Mouse (Mus musculus): ENCODE measurements around the gene Gstm7. TPM values are rescaled to one million over a fixed set of nuclear protein-coding genes. Genes with fewer than 3 reads are reported as not detected.
"Not testable (repeated sequence)": the region's sequence is repeated elsewhere in the genome, so short reads cannot be mapped to it uniquely, and the experiment has no call there.

Gstm7 gene
- polyA plus RNA-seq (2015; fragmentation: Nextera tagmentation; extraction: Ambion mirVana), result 14.6 and 15.9 TPM in 2 replicates

DNA sequence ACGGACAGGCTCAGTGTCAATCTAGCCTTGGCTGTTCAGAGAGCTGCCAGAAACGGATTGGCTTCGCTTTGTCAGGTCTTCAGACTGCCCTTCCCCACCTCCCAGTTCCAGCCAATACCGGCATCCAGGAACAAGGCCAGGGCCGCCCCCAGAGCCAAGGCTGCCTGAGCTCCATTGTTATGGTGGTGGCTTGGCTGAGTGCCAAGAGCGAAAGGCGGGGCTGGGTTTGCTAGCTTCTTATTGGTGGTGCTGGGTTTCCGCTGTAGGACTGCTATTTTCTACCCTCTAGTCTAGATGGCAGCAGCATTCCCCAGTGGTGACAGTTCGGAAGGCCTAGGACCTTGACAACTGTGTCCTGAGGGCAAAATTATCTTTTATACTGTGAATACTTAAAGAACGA is at the start of gene Gstm7:
Gene Gstm7, minus strand, starts transcription at position 148 of the 400 bp plus-strand sequence.
- H3K9me3 ChIP-seq, result no peaks in the 10 kb centered on the region
- H3K27ac ChIP-seq (replicated peaks), result peak within 1 kb of the TSS; percentile 71
- peaks cover 25% of the 10 kb centered on the region for H3K4me1 ChIP-seq
- H3K27me3 ChIP-seq (replicated peaks), result peaks cover 11% of the 10 kb centered on the region
- 4% methylated on average over 10 of the region's 10 CpGs for WGBS
- ATAC-seq (ENCODE audit: extremely low read depth, insufficient number of reproducible peaks, low FRiP score, low TSS enrichment), result peak; percentile 80
- peak within 1 kb of the TSS; percentile 69 for H3K4me2 ChIP-seq
- peak within 1 kb of the TSS; percentile 75 for H3K9ac ChIP-seq
- no peaks in the 10 kb centered on the region for H3K36me3 ChIP-seq
- peak within 1 kb of the TSS; percentile 48 for H3K4me3 ChIP-seq

DNA sequence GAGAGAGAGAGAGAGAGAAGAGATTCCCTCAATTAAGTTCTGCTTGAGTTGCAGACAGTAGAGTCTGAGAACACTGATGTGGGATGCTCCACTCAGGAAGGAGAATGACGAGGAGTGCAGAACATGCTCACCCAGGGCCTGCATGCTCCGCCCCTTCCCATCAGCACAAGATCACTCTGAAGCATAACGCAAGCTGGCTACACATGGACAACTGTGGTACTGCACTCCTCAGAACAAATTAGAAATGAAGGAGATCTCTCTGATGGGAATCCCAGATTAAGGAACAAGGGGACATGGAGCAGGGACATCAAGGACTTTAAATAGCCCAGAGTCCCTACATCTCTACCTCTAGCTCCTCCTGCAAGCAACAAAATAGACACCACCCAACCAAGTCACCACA is 49.6 kb upstream of the Gstm7 start:
- H3K27ac ChIP-seq (replicated peaks), result no peak overlapping the region
- no peaks in the 10 kb centered on the region for H3K9me3 ChIP-seq
- WGBS, result 65% methylated on average over 3 of the region's 3 CpGs
- no peaks in the 10 kb centered on the region for H3K36me3 ChIP-seq
- H3K4me2 ChIP-seq, result no peak overlapping the region
- peaks cover 23% of the 10 kb centered on the region for H3K4me1 ChIP-seq
- no peak for ATAC-seq (ENCODE audit: extremely low read depth, insufficient number of reproducible peaks, low FRiP score, low TSS enrichment)
- H3K9ac ChIP-seq, result no peak overlapping the region
- no peak overlapping the region for H3K4me3 ChIP-seq
- H3K27me3 ChIP-seq (replicated peaks), result no peaks in the 10 kb centered on the region

DNA sequence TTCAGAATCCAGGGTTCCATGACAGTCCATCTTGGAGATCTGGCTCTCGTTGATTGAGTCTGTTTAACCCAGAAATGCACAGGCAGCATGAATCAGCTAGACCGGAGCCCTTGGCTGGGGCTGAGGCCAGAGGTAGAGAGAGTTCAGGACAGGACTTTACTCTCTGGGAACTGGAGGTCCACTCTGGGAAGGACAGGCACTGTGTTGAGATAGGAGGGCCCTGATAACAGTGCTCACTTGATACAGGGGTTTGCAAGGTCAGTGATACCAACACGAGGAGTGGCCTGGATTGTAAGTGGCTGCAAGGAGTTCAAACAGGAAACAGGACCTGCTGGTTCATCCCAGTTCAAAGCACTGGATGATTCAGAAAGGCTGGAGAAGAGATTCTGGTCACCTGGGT is 46.1 kb upstream of the Gstm7 start:
- Histone ChIP-seq H3K36me3 (no peaks in the 10 kb centered on the region), H3K9ac (no peak overlapping the region), H3K27ac (replicated peaks) (no peak overlapping the region), H3K27me3 (replicated peaks) (no peaks in the 10 kb centered on the region), H3K4me3 (no peak overlapping the region), H3K4me2 (no peak overlapping the region), H3K9me3 (no peaks in the 10 kb centered on the region), H3K4me1 (0 out of 2 replicates have a peak, but pooled peaks cover 3% of the 10 kb centered on the region)
- WGBS, result 38% methylated on average over 3 of the region's 3 CpGs
- ATAC-seq (ENCODE audit: extremely low read depth, insufficient number of reproducible peaks, low FRiP score, low TSS enrichment), result no peak

- Histone ChIP-seq H3K9me3 (no peaks in the 10 kb centered on the region), H3K4me3 (no peak overlapping the region), H3K27ac (replicated peaks) (no peak overlapping the region), H3K36me3 (no peaks in the 10 kb centered on the region), H3K9ac (no peak overlapping the region), H3K27me3 (replicated peaks) (peaks cover 8% of the 10 kb centered on the region), H3K4me2 (no peak overlapping the region), H3K4me1 (no peaks in the 10 kb centered on the region)
- no peak for ATAC-seq (ENCODE audit: extremely low read depth, insufficient number of reproducible peaks, low FRiP score, low TSS enrichment)
- WGBS, result 87% methylated on average over 1 of the region's 1 CpGs
Measured at GRCm38 (mm10) chr3:107974237-107974636, 42.6 kb upstream of the Gstm7 start.

DNA sequence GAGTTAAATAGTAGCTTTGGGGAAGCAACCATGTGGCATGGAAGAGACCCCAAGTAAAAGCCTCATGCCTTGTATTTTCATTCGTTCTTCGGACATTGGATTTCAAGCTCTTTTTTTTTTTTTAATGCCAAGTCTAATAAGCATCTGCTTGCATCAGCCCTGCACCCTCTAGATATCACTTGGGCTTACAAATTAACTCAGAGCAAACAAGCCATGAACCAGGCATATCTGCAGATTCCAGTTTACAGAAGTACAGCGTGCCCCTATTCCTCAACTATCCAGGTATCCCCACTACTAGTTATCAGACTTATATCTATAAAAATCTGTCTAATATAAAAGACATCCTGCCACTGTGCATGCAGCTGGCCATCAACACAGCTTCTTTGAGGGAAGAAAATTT is 40.5 kb upstream of the Gstm7 start:
- no peak overlapping the region for H3K27ac ChIP-seq (replicated peaks)
- 77% methylated on average over 3 of the region's 3 CpGs for WGBS
- H3K27me3 ChIP-seq (replicated peaks), result peaks cover 20% of the 10 kb centered on the region
- H3K4me1 ChIP-seq, result no peaks in the 10 kb centered on the region
- no peak for ATAC-seq (ENCODE audit: extremely low read depth, insufficient number of reproducible peaks, low FRiP score, low TSS enrichment)
- no peak overlapping the region for H3K4me2 ChIP-seq
- H3K9ac ChIP-seq, result no peak overlapping the region
- H3K36me3 ChIP-seq, result no peaks in the 10 kb centered on the region
- no peaks in the 10 kb centered on the region for H3K9me3 ChIP-seq
- no peak overlapping the region for H3K4me3 ChIP-seq

GRCm38 (mm10) chr3:107971101-107971500 is 39.5 kb upstream of the Gstm7 start:
- not testable (repeated sequence) for H3K4me2 ChIP-seq; H3K4me3 ChIP-seq; H3K9ac ChIP-seq; H3K27ac ChIP-seq (replicated peaks); ATAC-seq (ENCODE audit: extremely low read depth, insufficient number of reproducible peaks, low FRiP score, low TSS enrichment); H3K4me1 ChIP-seq; H3K36me3 ChIP-seq; H3K9me3 ChIP-seq
- H3K27me3 ChIP-seq (replicated peaks), result peaks cover 25% of the 10 kb centered on the region
- 37% methylated on average over 3 of the region's 3 CpGs for WGBS

DNA sequence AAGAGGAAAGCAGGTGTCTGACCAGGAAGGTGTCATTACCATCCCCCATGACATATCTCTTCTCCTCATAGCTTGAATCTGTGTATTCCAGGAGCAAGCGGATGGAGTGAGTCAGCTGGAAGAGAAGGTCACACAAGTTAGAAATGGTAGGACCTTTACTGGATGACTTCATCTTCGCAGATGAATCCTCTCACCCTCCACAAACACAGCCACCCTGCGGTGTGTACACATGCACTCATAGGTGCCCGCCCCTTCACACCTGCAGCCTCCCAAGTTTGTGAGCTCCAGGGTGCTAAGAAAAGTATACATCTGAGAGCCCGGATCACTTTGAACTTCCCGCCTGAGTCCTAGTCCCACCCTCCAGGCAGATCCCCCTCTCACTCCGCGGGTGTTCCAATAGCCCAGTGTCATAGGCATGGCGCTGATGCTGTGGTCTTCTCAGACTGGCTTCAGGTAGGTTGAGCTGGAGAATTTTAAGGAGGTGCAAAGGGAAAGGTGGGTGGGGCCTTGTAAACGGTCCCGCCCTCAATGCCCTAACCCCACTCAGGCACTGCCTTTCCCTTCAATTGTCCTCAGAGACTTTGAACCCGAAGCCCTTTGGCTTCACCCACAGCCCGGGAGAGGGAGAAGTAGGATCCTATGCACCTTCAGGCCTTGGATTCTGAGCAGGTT is 37.2 kb upstream of the Gstm7 start, which contains the start of gene Gstm3:
Gene Gstm3, minus strand, starts transcription at position 560 of the 672 bp plus-strand sequence.
- Histone ChIP-seq H3K36me3 (no peaks in the 10 kb centered on the region), H3K27ac (replicated peaks) (no peak within 1 kb of the TSS), H3K4me3 (no peak within 1 kb of the TSS), H3K4me1 (peaks cover 13% of the 10 kb centered on the region), H3K27me3 (replicated peaks) (peaks cover 25% of the 10 kb centered on the region), H3K4me2 (no peak within 1 kb of the TSS), H3K9ac (no peak within 1 kb of the TSS), H3K9me3 (no peaks in the 10 kb centered on the region)
- 45% methylated on average over 13 of the region's 13 CpGs for WGBS
- ATAC-seq (ENCODE audit: extremely low read depth, insufficient number of reproducible peaks, low FRiP score, low TSS enrichment), result no peak

DNA sequence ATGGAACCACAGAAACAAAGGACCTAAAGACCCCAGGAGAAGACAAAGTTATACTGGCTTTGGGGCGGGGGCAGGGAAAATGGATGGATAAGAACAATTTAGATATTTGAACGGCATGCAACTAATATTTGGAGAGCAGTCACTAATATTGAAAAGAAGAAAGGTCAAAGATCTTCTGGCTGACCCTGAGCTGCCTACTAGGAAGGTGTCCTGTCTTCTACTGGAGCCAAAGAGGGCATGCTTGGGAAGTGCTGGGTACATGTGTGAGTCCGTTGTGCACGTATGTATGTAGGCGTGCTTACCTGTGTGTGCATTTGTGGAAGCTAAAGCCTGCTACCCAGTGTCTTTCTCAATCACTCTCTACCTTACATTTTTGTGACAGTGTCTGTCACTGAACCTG is 35.0 kb upstream of the Gstm7 start:
- Histone ChIP-seq H3K4me3 (no peak overlapping the region), H3K27me3 (replicated peaks) (peaks cover 22% of the 10 kb centered on the region), H3K9ac (no peak overlapping the region), H3K4me2 (no peak overlapping the region), H3K27ac (replicated peaks) (no peak overlapping the region), H3K36me3 (no peaks in the 10 kb centered on the region), H3K9me3 (no peaks in the 10 kb centered on the region), H3K4me1 (peaks cover 13% of the 10 kb centered on the region)
- 91% methylated on average over 5 of the region's 5 CpGs for WGBS
- ATAC-seq (ENCODE audit: extremely low read depth, insufficient number of reproducible peaks, low FRiP score, low TSS enrichment), result no peak

DNA sequence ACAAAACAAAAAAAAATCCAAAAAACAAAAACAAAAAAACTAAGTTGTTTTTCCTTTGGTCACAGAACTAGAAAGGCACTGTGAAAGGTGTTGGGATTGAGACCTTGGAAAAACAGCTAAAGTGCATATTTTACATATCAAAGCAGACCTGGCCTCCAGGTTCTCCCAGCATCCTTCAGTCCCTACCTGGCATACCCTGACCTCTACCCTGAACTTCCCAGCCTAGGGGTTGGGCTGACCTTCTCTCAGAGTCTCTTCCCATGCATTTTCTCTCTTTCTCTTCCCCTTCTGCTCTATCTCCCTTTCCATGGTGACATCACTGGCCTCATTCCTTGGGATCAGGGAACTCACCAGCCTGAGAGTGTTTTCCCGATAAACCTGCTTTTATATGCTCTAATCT is 34.0 kb upstream of the Gstm7 start:
- H3K9me3 ChIP-seq, result no peaks in the 10 kb centered on the region
- WGBS, result 21% methylated on average over 1 of the region's 1 CpGs
- H3K4me2 ChIP-seq, result no peak overlapping the region
- H3K27me3 ChIP-seq (replicated peaks), result peaks cover 22% of the 10 kb centered on the region
- no peak overlapping the region for H3K9ac ChIP-seq
- H3K27ac ChIP-seq (replicated peaks), result no peak overlapping the region
- no peak for ATAC-seq (ENCODE audit: extremely low read depth, insufficient number of reproducible peaks, low FRiP score, low TSS enrichment)
- H3K4me3 ChIP-seq, result no peak overlapping the region
- no peaks in the 10 kb centered on the region for H3K36me3 ChIP-seq
- H3K4me1 ChIP-seq, result peaks cover 13% of the 10 kb centered on the region

DNA sequence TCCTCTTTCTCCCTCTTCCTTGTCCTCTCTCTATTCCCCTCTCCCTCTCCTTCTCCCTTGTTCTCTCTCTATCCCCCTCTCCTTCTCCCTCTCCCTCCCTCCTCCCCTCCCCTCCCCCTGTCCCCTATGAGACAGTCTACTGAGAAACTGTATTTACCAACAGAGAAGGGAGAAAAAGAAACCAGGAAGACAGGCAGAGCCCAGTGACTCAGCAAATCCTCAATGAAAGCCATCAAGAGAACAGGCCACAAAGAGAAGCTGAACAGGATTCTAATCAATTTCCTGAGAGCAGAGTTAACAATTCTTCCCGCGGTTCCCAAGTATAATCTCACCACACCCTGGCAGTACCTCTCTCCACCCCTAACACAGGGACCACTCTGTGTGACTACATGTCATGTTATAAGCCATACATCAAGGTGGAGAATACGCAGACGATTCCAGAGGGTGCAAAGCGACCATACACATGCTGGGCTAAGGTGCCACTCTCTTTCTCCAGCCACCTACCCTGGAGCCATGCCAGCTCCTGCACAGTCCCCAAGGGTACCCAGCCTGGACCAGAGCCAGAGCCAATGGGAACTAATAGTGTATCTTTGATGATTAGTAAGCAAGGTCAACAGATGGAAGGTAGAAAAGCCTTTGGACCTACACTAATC is 33.2 kb upstream of the Gstm7 start:
- no peak overlapping the region for H3K27ac ChIP-seq (replicated peaks)
- H3K4me3 ChIP-seq, result no peak overlapping the region
- peaks cover 13% of the 10 kb centered on the region for H3K4me1 ChIP-seq
- no peaks in the 10 kb centered on the region for H3K36me3 ChIP-seq
- no peak overlapping the region for H3K4me2 ChIP-seq
- H3K9me3 ChIP-seq, result no peaks in the 10 kb centered on the region
- peaks cover 26% of the 10 kb centered on the region for H3K27me3 ChIP-seq (replicated peaks)
- 57% methylated on average over 5 of the region's 5 CpGs for WGBS
- no peak for ATAC-seq (ENCODE audit: extremely low read depth, insufficient number of reproducible peaks, low FRiP score, low TSS enrichment)
- H3K9ac ChIP-seq, result no peak overlapping the region

- WGBS, result 65% methylated on average over 4 of the region's 4 CpGs
- H3K9ac ChIP-seq, result no peak overlapping the region
- H3K27me3 ChIP-seq (replicated peaks), result peaks cover 24% of the 10 kb centered on the region; the same call in 1 of the 2 replicates
- no peak overlapping the region for H3K4me2 ChIP-seq
- peaks cover 13% of the 10 kb centered on the region for H3K4me1 ChIP-seq
- no peak overlapping the region for H3K27ac ChIP-seq (replicated peaks)
- H3K4me3 ChIP-seq, result no peak overlapping the region
- no peaks in the 10 kb centered on the region for H3K36me3 ChIP-seq
- H3K9me3 ChIP-seq, result no peaks in the 10 kb centered on the region
- no peak for ATAC-seq (ENCODE audit: extremely low read depth, insufficient number of reproducible peaks, low FRiP score, low TSS enrichment)
Measured at GRCm38 (mm10) chr3:107964026-107964425, 32.4 kb upstream of the Gstm7 start.

- H3K4me1 ChIP-seq; ATAC-seq (ENCODE audit: extremely low read depth, insufficient number of reproducible peaks, low FRiP score, low TSS enrichment); H3K4me2 ChIP-seq; H3K9ac ChIP-seq; H3K9me3 ChIP-seq; H3K4me3 ChIP-seq; H3K27ac ChIP-seq (replicated peaks); H3K36me3 ChIP-seq: not testable (repeated sequence)
- 81% methylated on average over 9 of the region's 9 CpGs for WGBS
- H3K27me3 ChIP-seq (replicated peaks), result peaks cover 24% of the 10 kb centered on the region; the same call in 1 of the 2 replicates
Measured at GRCm38 (mm10) chr3:107955260-107955659, 23.6 kb upstream of the Gstm7 start.
